Mouse (Mus musculus): ENCODE data around the gene Arl16.

- peak; percentile 81 to 92; a peak in 3 of 4 replicates for TF ChIP-seq POLR2A (IDR thresholded peaks at IDR 0.05; ENCODE audit: control insufficient read depth in 1 of 2, insufficient read depth in 1 of 2, low read depth in 1 of 2, low read length in 2 of 2, poor library complexity in 1 of 2)
- peak in 1 of 2 experiments; percentile 27; a peak in 1 of 4 replicates for TF ChIP-seq EP300 (IDR thresholded peaks at IDR 0.05; ENCODE audit: low read depth in 1 of 2, low read length in 2 of 2)
- TF ChIP-seq POLR2AphosphoS2 (IDR thresholded peaks at IDR 0.05; ENCODE audit: low read length): no peak; the same call in 1 of the 2 replicates
- TF ChIP-seq JUND (IDR thresholded peaks at IDR 0.05; ENCODE audit: low read depth, low read length): no peak
- peak; percentile 68 for TF ChIP-seq ELF1 (IDR thresholded peaks at IDR 0.05; ENCODE audit: low read depth, low read length)
- no peak for TF ChIP-seq E2F4 (IDR thresholded peaks at IDR 0.05; ENCODE audit: borderline replicate concordance, low read depth, low read length)
- no peak for TF ChIP-seq MAFK (IDR thresholded peaks at IDR 0.05; ENCODE audit: borderline replicate concordance, low read depth, low read length)
- 0 out of 2 replicates have a peak, but pooled peaks have one; percentile 28 for TF ChIP-seq UBTF (IDR thresholded peaks at IDR 0.05; ENCODE audit: borderline replicate concordance, insufficient read depth, low read depth, low read length)
- TF ChIP-seq MAZ (IDR thresholded peaks at IDR 0.05; ENCODE audit: low read depth, low read length): peak; percentile 34; the same call in 1 of the 2 replicates
- peak; percentile 78 for TF ChIP-seq SIN3A (IDR thresholded peaks at IDR 0.05; ENCODE audit: low read length)
Measured at GRCm38 (mm10) chr11:120437152-120437856, 30.1 kb downstream of the Arl16 start, which contains the start of gene Nploc4.

All from MEL (cell line).